Mouse (Mus musculus): Measurements from ENCODE around the gene Tmem270. TPM values are rescaled to one million over a fixed set of nuclear protein-coding genes. Genes with fewer than 3 reads are reported as not detected.
"Not testable (repeated sequence)": the region's sequence is repeated elsewhere in the genome, so short reads cannot be mapped to it uniquely, and the experiment has no call there.

Tmem270 gene
- polyA plus RNA-seq, 1 experiment from 2014 or later: not detected

GRCm38 (mm10) chr5:134939554-134939953 is 33.0 kb upstream of the Tmem270 start:
- H3K9me3 ChIP-seq; H3K27ac ChIP-seq; H3K36me3 ChIP-seq (replicated peaks); H3K4me3 ChIP-seq; H3K27me3 ChIP-seq (ENCODE audit: poor library complexity, severe bottlenecking); DNase-seq (ENCODE audit: extremely low spot score, low spot score); H3K4me1 ChIP-seq: not testable (repeated sequence)
- 93% methylated on average over 3 of the region's 7 CpGs for WGBS

GRCm38 (mm10) chr5:134939069-134939468 is 32.5 kb upstream of the Tmem270 start:
- Histone ChIP-seq H3K4me3 (no peak overlapping the region), H3K4me1 (no peaks in the 10 kb centered on the region), H3K27me3 (ENCODE audit: poor library complexity, severe bottlenecking) (0 out of 2 replicates have a peak, but pooled peaks cover 2% of the 10 kb centered on the region), H3K9me3 (no peaks in the 10 kb centered on the region), H3K27ac (no peak overlapping the region), H3K36me3 (replicated peaks) (peaks cover 4% of the 10 kb centered on the region; the same call in 1 of the 2 replicates)
- no peak for DNase-seq (ENCODE audit: extremely low spot score, low spot score)
- 79% methylated on average over 3 of the region's 3 CpGs for WGBS

- Histone ChIP-seq H3K4me3 (no peak overlapping the region), H3K9me3 (no peaks in the 10 kb centered on the region), H3K27ac (no peak overlapping the region), H3K36me3 (replicated peaks) (peaks cover 10% of the 10 kb centered on the region), H3K27me3 (ENCODE audit: poor library complexity, severe bottlenecking) (no peaks in the 10 kb centered on the region), H3K4me1 (peaks cover 13% of the 10 kb centered on the region)
- 90% methylated on average over 6 of the region's 6 CpGs for WGBS
- DNase-seq (ENCODE audit: extremely low spot score, low spot score): no peak
Measured at GRCm38 (mm10) chr5:134936626-134937185, 30.2 kb upstream of the Tmem270 start.

- H3K36me3 ChIP-seq (replicated peaks): peaks cover 10% of the 10 kb centered on the region
- no peak overlapping the region for H3K4me3 ChIP-seq
- peaks cover 15% of the 10 kb centered on the region for H3K4me1 ChIP-seq
- no peak for DNase-seq (ENCODE audit: extremely low spot score, low spot score)
- WGBS: 91% methylated on average over 6 of the region's 6 CpGs
- H3K9me3 ChIP-seq: no peaks in the 10 kb centered on the region
- no peaks in the 10 kb centered on the region for H3K27me3 ChIP-seq (ENCODE audit: poor library complexity, severe bottlenecking)
- no peak overlapping the region for H3K27ac ChIP-seq
Measured at GRCm38 (mm10) chr5:134936051-134936450, 29.5 kb upstream of the Tmem270 start.

DNA sequence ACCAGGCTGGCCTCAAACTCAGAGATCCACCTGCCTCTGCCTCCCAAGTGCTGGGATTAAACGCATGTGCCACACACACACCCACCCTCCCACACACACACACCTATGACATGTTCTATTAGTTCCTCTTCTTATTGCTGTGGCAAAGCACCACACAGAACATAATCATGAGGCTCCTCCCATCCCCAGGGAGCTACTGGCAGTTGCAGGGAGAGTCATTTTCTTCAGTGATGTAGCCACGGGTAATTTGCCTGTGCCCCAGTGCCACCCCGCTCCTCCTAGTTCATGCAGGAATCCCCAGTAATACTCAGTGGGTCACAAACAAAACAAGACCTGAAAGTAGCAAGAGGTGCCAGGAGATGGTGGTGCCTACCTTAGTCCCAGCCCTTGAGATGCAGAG is 28.1 kb upstream of the Tmem270 start:
- H3K27me3 ChIP-seq (ENCODE audit: poor library complexity, severe bottlenecking): no peaks in the 10 kb centered on the region
- WGBS: 92% methylated on average over 3 of the region's 3 CpGs
- no peak for DNase-seq (ENCODE audit: extremely low spot score, low spot score)

DNA sequence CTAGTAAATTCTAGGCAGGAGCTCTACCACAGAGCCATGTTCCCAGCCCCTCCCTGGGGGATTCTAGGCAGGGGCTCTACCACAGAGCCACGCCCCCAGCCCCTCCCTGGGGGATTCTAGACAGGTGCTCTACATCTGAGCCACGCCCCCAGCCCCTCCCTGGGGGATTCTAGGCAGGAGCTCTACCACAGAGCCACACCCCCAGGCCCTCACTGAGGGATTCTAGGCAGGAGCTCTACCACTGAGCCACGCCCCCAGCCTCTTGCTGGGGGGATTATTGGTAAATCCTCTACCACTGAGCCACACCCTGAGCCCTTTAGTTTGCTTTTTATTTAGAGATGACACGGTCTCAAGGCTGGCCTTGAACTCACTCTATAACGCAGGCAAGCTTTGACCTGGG is 27.2 kb upstream of the Tmem270 start:
- DNase-seq (ENCODE audit: extremely low spot score, low spot score); H3K27me3 ChIP-seq (ENCODE audit: poor library complexity, severe bottlenecking); H3K36me3 ChIP-seq (replicated peaks); H3K4me3 ChIP-seq; H3K9me3 ChIP-seq; H3K27ac ChIP-seq: not testable (repeated sequence)
- WGBS: 94% methylated on average over 5 of the region's 5 CpGs
- peaks cover 15% of the 10 kb centered on the region for H3K4me1 ChIP-seq

More for the DNA sequence above, 28.1 kb upstream of the Tmem270 start:
- peaks cover 15% of the 10 kb centered on the region for H3K4me1 ChIP-seq
- H3K9me3 ChIP-seq: no peaks in the 10 kb centered on the region
- H3K4me3 ChIP-seq: no peak overlapping the region
- H3K27ac ChIP-seq: no peak overlapping the region
- peaks cover 10% of the 10 kb centered on the region for H3K36me3 ChIP-seq (replicated peaks)

DNA sequence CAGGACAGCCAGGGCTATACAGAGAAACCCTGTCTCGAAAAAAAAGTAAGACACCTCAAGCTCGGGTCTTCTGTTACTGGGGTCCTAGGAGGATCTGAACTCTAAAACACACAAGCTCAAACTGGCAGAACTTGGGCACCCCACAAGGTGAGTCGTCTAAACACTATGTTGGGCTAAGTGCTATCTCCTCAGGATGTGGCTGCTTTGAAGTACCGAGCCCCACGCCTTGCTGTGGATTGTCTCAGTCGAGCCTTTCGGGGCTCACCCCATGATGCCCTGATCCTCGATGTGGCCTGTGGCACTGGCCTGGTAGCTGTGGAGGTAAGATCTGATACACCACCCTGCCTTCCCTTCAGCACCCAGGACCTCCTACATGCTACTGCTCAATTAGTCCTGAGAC is 26.7 kb upstream of the Tmem270 start:
- Histone ChIP-seq H3K36me3 (replicated peaks) (peaks cover 10% of the 10 kb centered on the region), H3K9me3 (no peaks in the 10 kb centered on the region), H3K27ac (no peak overlapping the region), H3K27me3 (ENCODE audit: poor library complexity, severe bottlenecking) (no peaks in the 10 kb centered on the region), H3K4me3 (no peak overlapping the region; the same call in 1 of the 2 replicates), H3K4me1 (peaks cover 15% of the 10 kb centered on the region)
- no peak for DNase-seq (ENCODE audit: extremely low spot score, low spot score)
- 94% methylated on average over 8 of the region's 8 CpGs for WGBS

GRCm38 (mm10) chr5:134932903-134933276 is 26.4 kb upstream of the Tmem270 start:
- WGBS: 52% methylated on average over 9 of the region's 9 CpGs
- peak; percentile 53 for DNase-seq (ENCODE audit: extremely low spot score, low spot score)
- Histone ChIP-seq H3K27me3 (ENCODE audit: poor library complexity, severe bottlenecking) (no peaks in the 10 kb centered on the region), H3K4me1 (peaks cover 15% of the 10 kb centered on the region), H3K9me3 (no peaks in the 10 kb centered on the region), H3K36me3 (replicated peaks) (peaks cover 10% of the 10 kb centered on the region), H3K4me3 (peak overlapping the region; percentile 78), H3K27ac (peak overlapping the region; percentile 88)

- H3K36me3 ChIP-seq (replicated peaks): peaks cover 10% of the 10 kb centered on the region
- peak within 1 kb of the TSS; percentile 78 for H3K4me3 ChIP-seq
- peak; percentile 91 for DNase-seq (ENCODE audit: extremely low spot score, low spot score)
Measured at GRCm38 (mm10) chr5:134932179-134932902, 25.8 kb upstream of the Tmem270 start, which contains the start of gene Mettl27. TSS of gene Mettl27 (plus strand) at chr5:134932368.

GRCm38 (mm10) chr5:134929988-134930387 is 23.5 kb upstream of the Tmem270 start:
- Histone ChIP-seq H3K27me3 (ENCODE audit: poor library complexity, severe bottlenecking) (no peaks in the 10 kb centered on the region), H3K27ac (no peak overlapping the region), H3K4me3 (no peak overlapping the region), H3K4me1 (peaks cover 15% of the 10 kb centered on the region), H3K36me3 (replicated peaks) (peaks cover 10% of the 10 kb centered on the region), H3K9me3 (no peaks in the 10 kb centered on the region)
- 96% methylated on average over 2 of the region's 2 CpGs for WGBS
- no peak for DNase-seq (ENCODE audit: extremely low spot score, low spot score)

More at GRCm38 (mm10) chr5:134932179-134932902, 25.8 kb upstream of the Tmem270 start, which contains the start of gene Mettl27:
- under 1% methylated on average over 41 of the region's 41 CpGs for WGBS
- Histone ChIP-seq H3K9me3 (no peaks in the 10 kb centered on the region), H3K27ac (peak within 1 kb of the TSS; percentile 88), H3K4me1 (peaks cover 15% of the 10 kb centered on the region), H3K27me3 (ENCODE audit: poor library complexity, severe bottlenecking) (no peaks in the 10 kb centered on the region)

DNA sequence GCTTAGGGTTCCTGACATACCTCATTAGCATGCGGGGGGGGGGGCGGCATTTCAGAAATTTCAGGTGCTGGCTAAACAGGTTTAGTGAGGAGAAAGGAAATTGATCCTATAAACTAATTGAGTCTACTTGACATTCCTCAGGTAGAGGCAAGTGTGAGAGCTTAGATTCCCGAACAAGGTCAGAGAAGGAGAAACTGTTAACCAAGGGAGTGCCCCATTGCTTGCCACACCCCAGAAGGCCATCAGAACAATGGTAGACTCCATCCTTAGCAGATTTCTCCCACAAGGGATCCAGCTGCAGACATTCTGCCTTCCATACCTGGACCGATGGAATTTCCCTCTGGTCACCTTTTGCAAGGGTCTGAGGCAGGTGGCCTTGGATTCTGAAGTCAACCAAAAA is 20.2 kb upstream of the Tmem270 start:
- H3K4me1 ChIP-seq: peaks cover 2% of the 10 kb centered on the region; the same call in 1 of the 2 replicates
- no peak overlapping the region for H3K4me3 ChIP-seq
- no peak overlapping the region for H3K27ac ChIP-seq
- H3K36me3 ChIP-seq (replicated peaks): no peaks in the 10 kb centered on the region
- DNase-seq (ENCODE audit: extremely low spot score, low spot score): no peak
- no peaks in the 10 kb centered on the region for H3K9me3 ChIP-seq
- H3K27me3 ChIP-seq (ENCODE audit: poor library complexity, severe bottlenecking): no peaks in the 10 kb centered on the region
- WGBS: 68% methylated on average over 4 of the region's 4 CpGs

DNA sequence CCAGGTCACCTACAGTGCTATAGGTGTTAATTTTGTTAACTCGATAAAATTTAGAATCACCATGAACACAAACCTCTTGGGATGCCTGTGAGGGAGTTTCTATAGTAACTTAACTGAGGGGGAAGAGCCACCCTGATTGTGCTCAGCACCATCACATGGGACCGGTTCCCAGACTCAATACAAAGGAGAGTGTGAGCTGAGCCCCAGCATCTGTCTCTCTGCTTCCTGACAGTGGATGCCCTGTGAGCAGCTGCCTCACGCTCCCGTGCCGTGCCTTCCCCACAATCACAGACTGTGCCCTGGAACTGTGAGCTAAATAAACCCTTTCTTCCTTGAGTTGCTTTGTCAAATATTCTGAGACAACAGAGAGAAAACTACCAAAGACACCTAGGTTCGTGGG is 16.6 kb upstream of the Tmem270 start:
- H3K4me3 ChIP-seq: no peak overlapping the region
- no peaks in the 10 kb centered on the region for H3K36me3 ChIP-seq (replicated peaks)
- no peaks in the 10 kb centered on the region for H3K27me3 ChIP-seq (ENCODE audit: poor library complexity, severe bottlenecking)
- H3K4me1 ChIP-seq: peaks cover 6% of the 10 kb centered on the region; the same call in 1 of the 2 replicates
- H3K27ac ChIP-seq: no peak overlapping the region
- DNase-seq (ENCODE audit: extremely low spot score, low spot score): no peak
- no peaks in the 10 kb centered on the region for H3K9me3 ChIP-seq
- 76% methylated on average over 6 of the region's 6 CpGs for WGBS

DNA sequence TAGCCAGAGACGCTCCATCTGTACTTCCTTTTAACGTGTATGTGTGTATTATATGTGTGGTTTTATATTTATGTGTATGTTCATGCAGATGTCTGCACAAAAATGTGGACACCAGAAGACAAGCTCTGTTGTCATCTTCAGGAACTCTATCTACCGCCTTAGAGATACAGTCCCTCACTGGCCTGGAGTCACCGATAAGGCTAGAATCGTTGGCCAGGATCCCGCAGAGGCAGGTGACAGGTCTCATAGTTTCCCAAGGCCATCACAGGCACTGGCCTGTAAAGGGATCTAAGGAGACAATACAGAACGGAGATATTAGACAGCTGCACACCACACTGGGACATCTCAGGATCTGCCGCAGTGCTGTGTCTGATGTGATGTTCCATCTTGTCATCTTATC is 14.6 kb upstream of the Tmem270 start:
- peaks cover 6% of the 10 kb centered on the region; the same call in 1 of the 2 replicates for H3K4me1 ChIP-seq
- no peak overlapping the region for H3K4me3 ChIP-seq
- 92% methylated on average over 8 of the region's 8 CpGs for WGBS
- DNase-seq (ENCODE audit: extremely low spot score, low spot score): no peak
- H3K36me3 ChIP-seq (replicated peaks): no peaks in the 10 kb centered on the region
- H3K9me3 ChIP-seq: peaks cover 5% of the 10 kb centered on the region; the same call in 1 of the 2 replicates
- no peak overlapping the region for H3K27ac ChIP-seq
- no peaks in the 10 kb centered on the region for H3K27me3 ChIP-seq (ENCODE audit: poor library complexity, severe bottlenecking)

All from forebrain, embryonic 10.5 days (tissue).